Mouse (Mus musculus) liver, postnatal 0 days (tissue): Measurements from ENCODE around the gene Rab19. TPM values are rescaled to one million over a fixed set of nuclear protein-coding genes. Genes with fewer than 3 reads are reported as not detected.

Source experiments
- ATAC-seq: fragments of 200-750 bp; cut with Nextera tagmentation; 2 replicates; pipeline ENCODE4 v1.8.0; 2017; ENCODE audit warnings: mild to moderate bottlenecking, moderate library complexity
- DNase-seq: peaks from one replicate; pipeline ENCODE4 v3.0.0-alpha.2; 2016
- H3K27ac ChIP-seq: fragments of 300-500 bp; sonication (generic); 2 replicates; pipeline ENCODE4 v1.5.1; 2014; ENCODE audit warnings: antibody characterized with exemption, moderate library complexity, mild to moderate bottlenecking, low read depth
- H3K27me3 ChIP-seq: fragments of 300-500 bp; sonication (generic); 2 replicates; pipeline ENCODE4 v1.6.1; 2014; ENCODE audit warnings: low read length, control low read depth, mixed read lengths; ENCODE audit not compliant: insufficient read depth
- H3K36me3 ChIP-seq: fragments of 300-500 bp; sonication (generic); replicated peaks from 2 replicates; pipeline ENCODE4 v1.6.1; 2014; ENCODE audit warnings: mild to moderate bottlenecking, control low read depth, low read length, moderate library complexity, mixed read lengths; ENCODE audit not compliant: insufficient read depth
- H3K4me1 ChIP-seq: fragments of 300-500 bp; sonication (generic); 2 replicates; pipeline ENCODE4 v1.6.1; 2014; ENCODE audit warnings: antibody characterized with exemption, mild to moderate bottlenecking, control low read depth; ENCODE audit not compliant: insufficient read depth
- H3K4me2 ChIP-seq: fragments of 300-500 bp; sonication (generic); 2 replicates; pipeline ENCODE4 v1.6.1; 2014; ENCODE audit warnings: low read depth, mild to moderate bottlenecking, low read length, moderate library complexity, mixed read lengths
- H3K4me3 ChIP-seq: fragments of 300-500 bp; sonication (generic); 2 replicates; pipeline ENCODE4 v1.5.1; 2014; ENCODE audit warnings: low read depth, low read length
- H3K9ac ChIP-seq: fragments of 300-500 bp; sonication (generic); replicated peaks from 2 replicates; pipeline ENCODE4 v1.6.1; 2014; ENCODE audit warnings: mild to moderate bottlenecking, moderate library complexity
- H3K9me3 ChIP-seq: fragments of 300-500 bp; sonication (generic); 2 replicates; pipeline ENCODE4 v1.6.1; 2016; ENCODE audit warnings: mild to moderate bottlenecking, control low read depth, low read length, mixed read lengths
- CTCF ChIP-seq: sonication (generic); IDR thresholded peaks from 2 replicates; pipeline ENCODE4 v1.5.1; 2016; ENCODE audit warnings: antibody characterized with exemption, low read depth
- EP300 ChIP-seq: IDR thresholded peaks from 2 replicates; pipeline ENCODE4 v1.6.1; 2016; ENCODE audit warnings: antibody characterized with exemption, low read depth, mild to moderate bottlenecking
- WGBS: fragments of 180-500 bp; shearing (Covaris S2); extraction: QIAGEN DNeasy Blood & Tissue Kit; methylation state at CpG from one replicate; pipeline ENCODE4 v1.1.7; 2014; ENCODE audit not compliant: insufficient replicate concordance; 5-methylcytosine and 5-hydroxymethylcytosine counted together
- polyA plus RNA-seq: library from polyadenylated mRNA; unstranded; fragments of >200 nt; fragmentation: Nextera tagmentation; extraction: Ambion mirVana; gene quantifications from 2 replicates; pipeline ENCODE4 v1.2.1, GENCODE M21; 2015

Gene Rab19
- polyA plus RNA-seq, 1 experiment from 2014 or later = 0.95 TPM

GRCm38 (mm10) chr6:39362684-39363083 lies 18.3 kb upstream of the Rab19 start:
- 80% methylated on average over 2 of the region's 2 CpGs for WGBS
- DNase-seq = no peak
- Histone ChIP-seq H3K4me2 (no peak overlapping the region), H3K4me3 (no peak overlapping the region), H3K27me3 (no peaks in the 10 kb centered on the region), H3K4me1 (no peaks in the 10 kb centered on the region; the same call in 1 of the 2 replicates), H3K27ac (no peak overlapping the region), H3K9ac (no peak overlapping the region), H3K36me3 (peaks cover 29% of the 10 kb centered on the region), H3K9me3 (no peaks in the 10 kb centered on the region)
- no peak for ATAC-seq
- TF ChIP-seq EP300 = no peak
- no peak for TF ChIP-seq CTCF

DNA sequence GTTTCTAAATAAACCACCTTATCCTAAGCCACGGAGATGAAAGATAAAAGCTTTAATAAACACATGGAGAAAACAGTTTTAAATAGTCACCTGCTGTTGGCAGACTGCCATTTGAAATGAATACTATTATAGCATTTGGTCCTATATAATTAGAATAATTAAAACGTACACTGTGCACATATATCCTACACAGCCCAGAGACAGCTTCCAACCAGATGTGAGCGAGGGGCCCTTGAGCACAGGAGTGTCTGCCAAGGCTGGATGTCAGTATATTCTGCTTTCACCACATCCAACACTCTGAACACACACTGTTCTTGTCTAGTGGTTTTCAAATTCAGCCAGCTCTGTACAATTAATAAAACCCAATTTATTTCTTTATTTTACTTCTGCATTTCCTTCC lies 11.3 kb upstream of the Rab19 start:
- no peak for ATAC-seq
- Histone ChIP-seq H3K27me3 (no peaks in the 10 kb centered on the region), H3K4me3 (no peak overlapping the region), H3K4me2 (no peak overlapping the region), H3K27ac (no peak overlapping the region), H3K9me3 (no peaks in the 10 kb centered on the region), H3K36me3 (peaks cover 14% of the 10 kb centered on the region), H3K9ac (no peak overlapping the region), H3K4me1 (peaks cover 13% of the 10 kb centered on the region)
- 83% methylated on average over 3 of the region's 3 CpGs for WGBS
- DNase-seq = no peak
- TF ChIP-seq CTCF (no peak), EP300 (no peak)

GRCm38 (mm10) chr6:39372042-39372441 lies 8.9 kb upstream of the Rab19 start:
- Histone ChIP-seq H3K27ac (no peak overlapping the region), H3K4me3 (no peak overlapping the region), H3K36me3 (0 out of 2 replicates have a peak, but pooled peaks cover 3% of the 10 kb centered on the region), H3K4me2 (no peak overlapping the region), H3K27me3 (no peaks in the 10 kb centered on the region), H3K9ac (no peak overlapping the region; the same call in 1 of the 2 replicates), H3K4me1 (peaks cover 19% of the 10 kb centered on the region), H3K9me3 (no peaks in the 10 kb centered on the region)
- ATAC-seq = no peak
- no peak for TF ChIP-seq EP300
- no peak for TF ChIP-seq CTCF
- no peak for DNase-seq

- 0 out of 2 replicates have a peak, but pooled peaks cover 3% of the 10 kb centered on the region for H3K36me3 ChIP-seq
- no peak overlapping the region for H3K4me3 ChIP-seq
- ATAC-seq (no peak), DNase-seq (peak; percentile 26)
- TF ChIP-seq CTCF = no peak
- H3K4me2 ChIP-seq = peak overlapping the region; percentile 32
- H3K9me3 ChIP-seq = no peaks in the 10 kb centered on the region
- no peaks in the 10 kb centered on the region for H3K27me3 ChIP-seq
- H3K4me1 ChIP-seq = peaks cover 21% of the 10 kb centered on the region
- H3K27ac ChIP-seq = peak overlapping the region; percentile 66
- H3K9ac ChIP-seq = no peak overlapping the region
- 22% methylated on average over 7 of the region's 7 CpGs for WGBS
These were observed 8.2 kb upstream of the Rab19 start for GRCm38 (mm10) chr6:39372727-39373126.

- 68% methylated on average over 4 of the region's 4 CpGs for WGBS
- DNase-seq = no peak
- Histone ChIP-seq H3K4me1 (peaks cover 22% of the 10 kb centered on the region), H3K9me3 (no peaks in the 10 kb centered on the region), H3K9ac (no peak overlapping the region), H3K4me2 (no peak overlapping the region), H3K27ac (peak overlapping the region; percentile 66), H3K27me3 (no peaks in the 10 kb centered on the region), H3K36me3 (0 out of 2 replicates have a peak, but pooled peaks cover 3% of the 10 kb centered on the region), H3K4me3 (no peak overlapping the region)
- TF ChIP-seq CTCF (no peak), EP300 (no peak)
- ATAC-seq = peak; percentile 60
These were observed 7.5 kb upstream of the Rab19 start for GRCm38 (mm10) chr6:39373301-39373955.

DNA sequence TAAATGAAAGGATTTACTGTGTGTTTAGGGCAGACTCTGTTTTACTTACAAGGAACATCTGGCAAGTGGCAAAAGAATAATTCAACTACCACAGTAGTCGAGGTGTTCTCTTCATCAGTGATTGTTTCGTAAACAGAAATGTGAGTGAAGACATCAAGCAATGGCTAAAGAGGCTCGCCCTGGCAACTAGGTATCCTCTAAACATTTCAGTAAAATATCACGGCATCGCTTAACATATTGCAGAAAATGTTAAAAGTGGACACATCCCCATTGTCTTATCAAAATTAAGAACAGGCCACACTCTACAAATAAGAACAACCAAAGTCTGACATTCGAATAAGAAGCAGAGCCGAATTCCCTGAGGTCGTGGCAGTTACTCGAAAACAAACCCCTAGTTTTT lies 4.2 kb upstream of the Rab19 start:
- WGBS = 20% methylated on average over 9 of the region's 9 CpGs
- no peaks in the 10 kb centered on the region for H3K9me3 ChIP-seq
- H3K9ac ChIP-seq = peak overlapping the region; percentile 87
- ATAC-seq (no peak), DNase-seq (no peak)
- H3K27me3 ChIP-seq = no peaks in the 10 kb centered on the region
- peaks cover 28% of the 10 kb centered on the region for H3K4me1 ChIP-seq
- peak overlapping the region; percentile 73; the same call in 1 of the 2 replicates for H3K27ac ChIP-seq
- TF ChIP-seq CTCF (no peak), EP300 (no peak)
- H3K36me3 ChIP-seq = 0 out of 2 replicates have a peak, but pooled peaks cover 3% of the 10 kb centered on the region
- peak overlapping the region; percentile 97 for H3K4me2 ChIP-seq
- H3K4me3 ChIP-seq = peak overlapping the region; percentile 96
